Mouse (Mus musculus): ENCODE measurements around the gene M1ap. TPM values are rescaled to one million over a fixed set of nuclear protein-coding genes. Genes with fewer than 3 reads are reported as not detected.

Gene M1ap
- polyA plus RNA-seq, 1 experiment from 2014 or later = 2.4 TPM

Small RNA genes within 50 kb of the gene (microRNA-seq; reads per million reads assigned to microRNA genes)
- gene Mir7040 = not detected

Other genes starting within 250 kb of the M1ap start
- gene Pole4, start 241.5 kb upstream of the M1ap start, polyA plus RNA-seq (2015; fragmentation: Nextera tagmentation; extraction: Ambion mirVana) = 101 and 115 TPM in 2 replicates
- 12.7 and 16.7 TPM in 2 replicates for gene Hk2, start 172.4 kb upstream of the M1ap start, polyA plus RNA-seq (2015; fragmentation: Nextera tagmentation; extraction: Ambion mirVana)
- gene Sema4f, start 7.1 kb upstream of the M1ap start, polyA plus RNA-seq (2015; fragmentation: Nextera tagmentation; extraction: Ambion mirVana) = 14.2 and 14.5 TPM in 2 replicates
- 16.7 and 17.6 TPM in 2 replicates for gene Dok1, start 86.6 kb downstream of the M1ap start, polyA plus RNA-seq (2015; fragmentation: Nextera tagmentation; extraction: Ambion mirVana)
- gene Loxl3, start 87.3 kb downstream of the M1ap start, polyA plus RNA-seq (2015; fragmentation: Nextera tagmentation; extraction: Ambion mirVana) = 25.5 and 26.0 TPM in 2 replicates
- 195 and 211 TPM in 2 replicates for gene Aup1, start 107.6 kb downstream of the M1ap start, polyA plus RNA-seq (2015; fragmentation: Nextera tagmentation; extraction: Ambion mirVana)
- 61.8 and 64.9 TPM in 2 replicates for gene Htra2, start 108.4 kb downstream of the M1ap start, polyA plus RNA-seq (2015; fragmentation: Nextera tagmentation; extraction: Ambion mirVana)
- gene Dqx1, start 110.9 kb downstream of the M1ap start, polyA plus RNA-seq (2015; fragmentation: Nextera tagmentation; extraction: Ambion mirVana) = 1.9 and 2.0 TPM in 2 replicates
- gene Tlx2, start 123.4 kb downstream of the M1ap start, polyA plus RNA-seq (2015; fragmentation: Nextera tagmentation; extraction: Ambion mirVana) = 0.52 and 0.79 TPM in 2 replicates
- 31.7 and 32.5 TPM in 2 replicates for gene Pcgf1, start 131.0 kb downstream of the M1ap start, polyA plus RNA-seq (2015; fragmentation: Nextera tagmentation; extraction: Ambion mirVana)
- gene Lbx2, start 139.5 kb downstream of the M1ap start, polyA plus RNA-seq (2015; fragmentation: Nextera tagmentation; extraction: Ambion mirVana) = 0.59 and 0.89 TPM in 2 replicates
- gene Ccdc142, start 154.7 kb downstream of the M1ap start, polyA plus RNA-seq (2015; fragmentation: Nextera tagmentation; extraction: Ambion mirVana) = 1.1 and 3.7 TPM in 2 replicates
- gene Gm42688, start 154.7 kb downstream of the M1ap start, polyA plus RNA-seq (2015; fragmentation: Nextera tagmentation; extraction: Ambion mirVana) = 2.2 and 2.9 TPM in 2 replicates
- gene Mrpl53, start 162.1 kb downstream of the M1ap start, polyA plus RNA-seq (2015; fragmentation: Nextera tagmentation; extraction: Ambion mirVana) = 137 and 138 TPM in 2 replicates
- gene Mogs, start 168.6 kb downstream of the M1ap start, polyA plus RNA-seq (2015; fragmentation: Nextera tagmentation; extraction: Ambion mirVana) = 9.0 and 13.7 TPM in 2 replicates
- gene Wbp1, start 174.7 kb downstream of the M1ap start, polyA plus RNA-seq (2015; fragmentation: Nextera tagmentation; extraction: Ambion mirVana) = 109 and 111 TPM in 2 replicates
- 13.7 and 14.5 TPM in 2 replicates for gene Ino80b, start 178.5 kb downstream of the M1ap start, polyA plus RNA-seq (2015; fragmentation: Nextera tagmentation; extraction: Ambion mirVana)
- gene Rtkn, start 188.6 kb downstream of the M1ap start, polyA plus RNA-seq (2015; fragmentation: Nextera tagmentation; extraction: Ambion mirVana) = 44.4 and 47.5 TPM in 2 replicates
- gene Wdr54, start 209.5 kb downstream of the M1ap start, polyA plus RNA-seq (2015; fragmentation: Nextera tagmentation; extraction: Ambion mirVana) = 7.2 and 7.6 TPM in 2 replicates
- gene 1700003E16Rik, start 209.5 kb downstream of the M1ap start, polyA plus RNA-seq (2015; fragmentation: Nextera tagmentation; extraction: Ambion mirVana) = 11.9 and 15.3 TPM in 2 replicates
- 94.5 and 95.6 TPM in 2 replicates for gene Dctn1, start 219.0 kb downstream of the M1ap start, polyA plus RNA-seq (2015; fragmentation: Nextera tagmentation; extraction: Ambion mirVana)

All from lung, embryonic 16.5 days (tissue).